Mouse (Mus musculus): ENCODE measurements at regions not wholly inside any gene's neighbourhood (a gene's known extent, or its start where the extent isn't known, plus 50 kb on each side); places are given as distances from the start of the nearest gene placed in this dataset.

- DNase-seq (ENCODE audit: extremely low read depth) = no peak
- no peaks in the 10 kb centered on the region for H3K27me3 ChIP-seq (replicated peaks)
- dilution Hi-C loops (cut with MboI; ENCODE audit: extremely low pct_ligation_motif_present, extremely low pct_unique_long_range_greater_than_20kb, low sequenced_read_pairs) (no loop called here), in situ Hi-C loops (cut with MboI; ENCODE audit: low pct_ligation_motif_present, low pct_unique_long_range_greater_than_20kb, low sequenced_read_pairs) (no loop called here)
- no peak overlapping the region for H3K27ac ChIP-seq (ENCODE audit: insufficient read depth, low read depth)
- H3K4me1 ChIP-seq (ENCODE audit: control insufficient read depth in 1 of 2, insufficient read depth in 2 of 2) = no peaks in the 10 kb centered on the region
- TF ChIP-seq RAD21 (IDR thresholded peaks at IDR 0.05; ENCODE audit: low read depth, low read length) (no peak), MXI1 (IDR thresholded peaks at IDR 0.05; ENCODE audit: low read depth, low read length) (no peak), MAZ (IDR thresholded peaks at IDR 0.05; ENCODE audit: low read depth, low read length) (no peak), ZKSCAN1 (IDR thresholded peaks at IDR 0.05; ENCODE audit: borderline replicate concordance, low read depth, low read length) (no peak), JUND (conservative IDR thresholded peaks at IDR 0.05; ENCODE audit: low read depth, low read length) (no peak), GABPA (IDR thresholded peaks at IDR 0.05; ENCODE audit: insufficient replicate concordance, low read depth, low read length) (no peak), CHD1 (IDR thresholded peaks at IDR 0.05; ENCODE audit: low read depth, low read length) (no peak), PAX5 (IDR thresholded peaks at IDR 0.05; ENCODE audit: low read length) (no peak)
- no peak overlapping the region for H3K4me3 ChIP-seq (replicated peaks in 1 of 3; ENCODE audit: low read depth in 2 of 3, low read length in 2 of 3, poor library complexity in 1 of 3)
- H3K79me2 ChIP-seq (replicated peaks; ENCODE audit: control insufficient read depth, extremely low read depth, insufficient read depth, poor library complexity, severe bottlenecking) = no peaks in the 10 kb centered on the region
- H3K9ac ChIP-seq (ENCODE audit: insufficient read depth, low read depth) = no peak overlapping the region
- H3K36me3 ChIP-seq (replicated peaks in 1 of 2; ENCODE audit: control insufficient read depth in 1 of 2, insufficient read depth in 1 of 2, low read length in 1 of 2) = no peaks in the 10 kb centered on the region
- H3K9me3 ChIP-seq (replicated peaks; ENCODE audit: low read length) = no peaks in the 10 kb centered on the region
- no peak overlapping the region for H3K4me2 ChIP-seq (ENCODE audit: insufficient read depth, low read depth, poor library complexity, severe bottlenecking)
Observed at GRCm38 (mm10) chr4:25432203-25432602, 150.6 kb upstream of the Ufl1 start.

GRCm38 (mm10) chr4:25416330-25416729 lies 134.7 kb upstream of the Ufl1 start:
- no peak overlapping the region for H3K4me2 ChIP-seq (ENCODE audit: insufficient read depth, low read depth, poor library complexity, severe bottlenecking)
- no peaks in the 10 kb centered on the region for H3K4me1 ChIP-seq (ENCODE audit: control insufficient read depth in 1 of 2, insufficient read depth in 2 of 2)
- no peaks in the 10 kb centered on the region for H3K27me3 ChIP-seq (replicated peaks)
- H3K9me3 ChIP-seq (replicated peaks; ENCODE audit: low read length) = no peaks in the 10 kb centered on the region
- no peaks in the 10 kb centered on the region for H3K36me3 ChIP-seq (replicated peaks in 1 of 2; ENCODE audit: control insufficient read depth in 1 of 2, insufficient read depth in 1 of 2, low read length in 1 of 2)
- H3K27ac ChIP-seq (ENCODE audit: insufficient read depth, low read depth) = no peak overlapping the region
- H3K4me3 ChIP-seq (replicated peaks in 1 of 3; ENCODE audit: low read depth in 2 of 3, low read length in 2 of 3, poor library complexity in 1 of 3) = no peak overlapping the region
- H3K9ac ChIP-seq (ENCODE audit: insufficient read depth, low read depth) = no peak overlapping the region
- no peak for TF ChIP-seq EP300 (IDR thresholded peaks at IDR 0.05; ENCODE audit: low read length)
- no peak for TF ChIP-seq E2F4 (IDR thresholded peaks at IDR 0.05; ENCODE audit: insufficient replicate concordance, low read depth, low read length)
- dilution Hi-C loops (cut with MboI; ENCODE audit: extremely low pct_ligation_motif_present, extremely low pct_unique_long_range_greater_than_20kb, low sequenced_read_pairs) = no loop called here
- no peaks in the 10 kb centered on the region for H3K79me2 ChIP-seq (replicated peaks; ENCODE audit: control insufficient read depth, extremely low read depth, insufficient read depth, poor library complexity, severe bottlenecking)
- no peak for DNase-seq (ENCODE audit: extremely low read depth)
- in situ Hi-C loops (cut with MboI; ENCODE audit: low pct_ligation_motif_present, low pct_unique_long_range_greater_than_20kb, low sequenced_read_pairs) = no loop called here

GRCm38 (mm10) chr4:25410440-25410839 lies 128.8 kb upstream of the Ufl1 start:
- dilution Hi-C loops (cut with MboI; ENCODE audit: extremely low pct_ligation_motif_present, extremely low pct_unique_long_range_greater_than_20kb, low sequenced_read_pairs) = no loop called here
- no peak overlapping the region for H3K9ac ChIP-seq (ENCODE audit: insufficient read depth, low read depth)
- DNase-seq (ENCODE audit: extremely low read depth) = no peak
- no peaks in the 10 kb centered on the region for H3K36me3 ChIP-seq (replicated peaks in 1 of 2; ENCODE audit: control insufficient read depth in 1 of 2, insufficient read depth in 1 of 2, low read length in 1 of 2)
- no peaks in the 10 kb centered on the region for H3K4me1 ChIP-seq (ENCODE audit: control insufficient read depth in 1 of 2, insufficient read depth in 2 of 2)
- no peaks in the 10 kb centered on the region for H3K9me3 ChIP-seq (replicated peaks; ENCODE audit: low read length)
- no peaks in the 10 kb centered on the region for H3K79me2 ChIP-seq (replicated peaks; ENCODE audit: control insufficient read depth, extremely low read depth, insufficient read depth, poor library complexity, severe bottlenecking)
- H3K4me3 ChIP-seq (replicated peaks in 1 of 3; ENCODE audit: low read depth in 2 of 3, low read length in 2 of 3, poor library complexity in 1 of 3) = no peak overlapping the region
- H3K27me3 ChIP-seq (replicated peaks) = no peaks in the 10 kb centered on the region
- H3K27ac ChIP-seq (ENCODE audit: insufficient read depth, low read depth) = no peak overlapping the region
- no peak overlapping the region for H3K4me2 ChIP-seq (ENCODE audit: insufficient read depth, low read depth, poor library complexity, severe bottlenecking)
- TF ChIP-seq SMC3 (IDR thresholded peaks at IDR 0.05; ENCODE audit: low read depth, low read length) = no peak
- TF ChIP-seq BHLHE40 (IDR thresholded peaks at IDR 0.05; ENCODE audit: low read depth, low read length) = no peak
- no peak for TF ChIP-seq POLR2A (IDR thresholded peaks at IDR 0.05; ENCODE audit: low read depth, low read length)
- TF ChIP-seq NELFE (IDR thresholded peaks at IDR 0.05; ENCODE audit: low read depth, low read length) = no peak
- no peak for TF ChIP-seq MAX (IDR thresholded peaks at IDR 0.05; ENCODE audit: low read length)
- no peak for TF ChIP-seq UBTF (IDR thresholded peaks at IDR 0.05; ENCODE audit: low read depth, low read length)
- TF ChIP-seq RAD21 (IDR thresholded peaks at IDR 0.05; ENCODE audit: low read depth, low read length) = no peak
- TF ChIP-seq USF1 (IDR thresholded peaks at IDR 0.05; ENCODE audit: low read depth, low read length) = no peak
- TF ChIP-seq MYC (IDR thresholded peaks at IDR 0.05; ENCODE audit: low read depth, low read length) = no peak
- TF ChIP-seq EP300 (IDR thresholded peaks at IDR 0.05; ENCODE audit: low read length) = no peak
- TF ChIP-seq ETS1 (conservative IDR thresholded peaks at IDR 0.05; ENCODE audit: low read depth, low read length) = no peak
- in situ Hi-C loops (cut with MboI; ENCODE audit: low pct_ligation_motif_present, low pct_unique_long_range_greater_than_20kb, low sequenced_read_pairs) = no loop called here

All from CH12.LX (cell line).